ENCODE assay signal across 1 mouse cellular context in the genomic region with DNA sequence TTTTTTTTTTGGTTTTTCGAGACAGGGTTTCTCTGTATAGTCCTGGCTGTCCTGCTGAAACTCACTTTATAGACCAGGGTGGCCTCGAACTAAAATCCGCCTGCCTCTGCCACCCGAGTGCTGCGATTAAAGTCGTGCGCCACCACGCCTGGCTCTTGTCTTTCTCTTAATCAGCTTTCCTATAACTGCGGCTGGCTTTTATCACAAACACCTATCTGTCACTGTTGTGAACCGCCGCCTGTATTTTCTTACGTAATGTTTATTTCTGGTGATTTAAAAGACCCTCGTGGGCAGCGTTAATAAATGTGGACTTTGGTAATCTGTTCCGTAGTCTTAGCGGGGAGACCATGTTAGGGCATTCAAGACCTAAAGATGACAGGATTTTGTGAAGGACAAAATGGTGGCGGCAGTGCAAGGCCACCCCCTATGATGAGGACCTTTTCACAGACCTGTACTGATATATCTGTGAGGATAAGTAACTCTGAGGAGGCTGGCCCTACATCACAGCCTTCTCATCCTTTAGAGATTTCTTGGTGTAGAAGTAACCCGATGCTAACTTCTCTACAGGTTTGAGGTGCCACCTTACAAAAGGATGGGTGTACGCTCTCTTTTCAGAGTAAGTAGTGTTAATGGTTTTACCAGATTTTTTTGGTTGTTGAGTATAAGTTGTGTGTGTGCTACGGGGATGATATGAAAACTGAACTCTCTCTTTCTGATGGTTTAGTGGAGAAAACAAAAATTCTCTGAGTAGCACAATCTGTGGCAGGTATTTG.
TF ChIP-seq lines count a peak whose summit lies in the region.

No protein-coding gene starts in this region.

TF ChIP-seq in ES-E14, 5 proteins besides CTCF, POLR2A, EP300 and RAD21 (continued from another document):
- TF ChIP-seq ZNF384 (IDR thresholded peaks at IDR 0.05; ENCODE audit: low read depth, low read length) = no peak
- TF ChIP-seq ZC3H11A (IDR thresholded peaks at IDR 0.05; ENCODE audit: borderline replicate concordance, low read depth, low read length) = no peak
- TF ChIP-seq CHD2 (IDR thresholded peaks at IDR 0.05; ENCODE audit: low read depth, low read length) = no peak
